Mouse (Mus musculus): Measurements from ENCODE around the gene Olfr143. TPM values are rescaled to one million over a fixed set of nuclear protein-coding genes. Genes with fewer than 3 reads are reported as not detected.

Gene Olfr143
- polyA plus RNA-seq (2014; fragmentation: Nextera tagmentation; extraction: Ambion mirVana): not detected in 2 replicates

DNA sequence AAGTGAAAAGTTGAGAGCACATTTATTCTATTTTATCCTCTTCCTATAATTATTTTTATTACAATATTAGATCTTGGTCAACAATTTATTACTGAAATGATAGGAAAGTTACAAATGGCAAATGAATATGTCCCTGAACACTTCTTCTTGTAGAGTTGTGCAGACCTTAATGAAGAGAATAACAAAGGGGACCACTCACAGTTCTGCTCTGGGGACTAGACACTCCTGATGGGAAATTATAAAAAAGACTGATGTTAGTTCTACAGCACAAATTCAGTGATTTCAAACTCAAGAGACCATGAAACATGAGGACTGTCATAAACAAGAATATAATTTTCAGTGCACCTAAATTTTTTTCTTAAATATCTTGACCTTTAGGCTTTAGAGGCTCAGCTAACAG is at the start of gene Olfr143:
Gene Olfr143, plus strand, starts transcription at position 301 of the 400 bp plus-strand sequence.
- Histone ChIP-seq H3K4me3 (ENCODE audit: low read depth, low read length) (no peak within 1 kb of the TSS), H3K36me3 (ENCODE audit: control insufficient read depth, insufficient read depth, low read length) (no peaks in the 10 kb centered on the region), H3K4me1 (replicated peaks; ENCODE audit: control insufficient read depth, insufficient read depth, low read length) (no peaks in the 10 kb centered on the region), H3K9me3 (ENCODE audit: control insufficient read depth, low read length) (no peaks in the 10 kb centered on the region), H3K27ac (ENCODE audit: low read depth, low read length) (no peak within 1 kb of the TSS), H3K27me3 (ENCODE audit: control insufficient read depth, insufficient read depth, low read length) (no peaks in the 10 kb centered on the region), H3K4me2 (replicated peaks; ENCODE audit: low read depth, low read length) (no peak within 1 kb of the TSS), H3K9ac (ENCODE audit: low read depth, low read length) (no peak within 1 kb of the TSS)
- DNase-seq (ENCODE audit: low spot score) (no peak), ATAC-seq (ENCODE audit: low FRiP score) (no peak)

DNA sequence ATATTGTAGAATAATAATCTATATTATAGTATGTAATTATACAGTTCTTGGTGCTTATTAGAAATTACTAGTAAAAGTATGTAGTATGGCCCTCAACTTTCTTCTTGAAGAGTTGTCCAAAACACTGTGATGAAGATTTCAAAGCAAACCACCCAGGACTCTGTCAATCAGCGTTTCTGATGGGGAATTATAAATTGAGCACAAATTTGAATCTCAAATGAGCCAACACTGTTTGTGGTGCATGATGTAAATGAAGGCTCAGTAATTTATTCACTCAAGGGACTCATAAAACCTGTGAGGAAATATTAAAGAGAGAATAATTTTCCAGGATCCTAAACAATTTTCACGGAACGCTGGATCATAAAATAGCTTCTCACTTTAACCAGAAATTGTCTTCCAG is 44.5 kb upstream of the Olfr143 start, which contains the start of gene Olfr893:
Gene Olfr893, plus strand, starts transcription at position 301 of the 400 bp plus-strand sequence.
- Histone ChIP-seq H3K36me3 (ENCODE audit: control insufficient read depth, insufficient read depth, low read length) (no peaks in the 10 kb centered on the region), H3K4me1 (replicated peaks; ENCODE audit: control insufficient read depth, insufficient read depth, low read length) (no peaks in the 10 kb centered on the region), H3K9ac (ENCODE audit: low read depth, low read length) (no peak within 1 kb of the TSS), H3K4me3 (ENCODE audit: low read depth, low read length) (no peak within 1 kb of the TSS), H3K27me3 (ENCODE audit: control insufficient read depth, insufficient read depth, low read length) (no peaks in the 10 kb centered on the region), H3K4me2 (replicated peaks; ENCODE audit: low read depth, low read length) (no peak within 1 kb of the TSS), H3K27ac (ENCODE audit: low read depth, low read length) (no peak within 1 kb of the TSS), H3K9me3 (ENCODE audit: control insufficient read depth, low read length) (no peaks in the 10 kb centered on the region)
- ATAC-seq (ENCODE audit: low FRiP score) (no peak), DNase-seq (ENCODE audit: low spot score) (no peak)
- WGBS: 85% methylated on average over 3 of the region's 3 CpGs

DNA sequence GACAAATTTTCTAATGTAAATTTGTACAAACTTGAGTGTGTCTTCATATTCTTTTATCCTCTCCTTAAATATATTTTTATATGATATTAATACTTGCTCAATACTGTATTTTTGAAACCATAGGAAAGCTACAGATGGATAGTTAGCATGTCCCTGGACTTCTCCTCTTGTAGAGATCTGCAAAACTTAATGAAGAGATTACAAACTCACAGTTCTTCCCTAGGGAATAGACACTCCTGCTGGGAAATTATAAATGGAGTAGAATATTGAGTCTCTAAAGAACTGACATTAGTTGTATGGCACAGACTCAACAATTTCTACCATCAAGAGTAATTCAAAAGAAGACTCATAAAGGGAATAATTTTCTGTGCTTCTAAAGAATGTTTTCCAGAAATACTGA is 34.8 kb upstream of the Olfr143 start, which contains the start of gene Olfr894:
Gene Olfr894, plus strand, starts transcription at position 301 of the 400 bp plus-strand sequence.
- Histone ChIP-seq H3K27me3 (ENCODE audit: control insufficient read depth, insufficient read depth, low read length) (no peaks in the 10 kb centered on the region), H3K9me3 (ENCODE audit: control insufficient read depth, low read length) (no peaks in the 10 kb centered on the region), H3K27ac (ENCODE audit: low read depth, low read length) (no peak within 1 kb of the TSS), H3K36me3 (ENCODE audit: control insufficient read depth, insufficient read depth, low read length) (no peaks in the 10 kb centered on the region), H3K4me2 (replicated peaks; ENCODE audit: low read depth, low read length) (no peak within 1 kb of the TSS), H3K4me3 (ENCODE audit: low read depth, low read length) (no peak within 1 kb of the TSS), H3K4me1 (replicated peaks; ENCODE audit: control insufficient read depth, insufficient read depth, low read length) (no peaks in the 10 kb centered on the region), H3K9ac (ENCODE audit: low read depth, low read length) (no peak within 1 kb of the TSS)
- ATAC-seq (ENCODE audit: low FRiP score): no peak
- DNase-seq (ENCODE audit: low spot score): no peak

DNA sequence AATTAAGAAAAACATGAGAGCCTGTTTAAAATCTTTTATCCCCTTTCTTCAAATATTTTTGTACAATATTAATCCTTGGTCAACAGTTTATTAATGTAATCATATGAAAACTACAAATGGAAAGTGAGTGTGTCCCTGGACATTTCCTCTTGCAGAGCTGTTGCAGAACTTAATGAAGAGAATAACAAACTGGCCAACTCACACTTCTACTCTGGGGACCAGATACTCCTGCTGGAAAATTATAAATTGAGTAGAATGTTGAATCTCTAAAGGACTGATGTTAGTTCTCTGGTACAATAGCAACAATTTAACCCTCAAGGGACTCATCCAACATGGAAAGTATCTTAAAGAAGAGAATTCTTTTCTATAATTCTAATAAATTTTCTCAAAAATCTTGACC is 15.0 kb downstream of the Olfr143 start, which contains the start of gene Olfr895:
Gene Olfr895, plus strand, starts transcription at position 301 of the 400 bp plus-strand sequence.
- Histone ChIP-seq H3K36me3 (ENCODE audit: control insufficient read depth, insufficient read depth, low read length) (no peaks in the 10 kb centered on the region), H3K27ac (ENCODE audit: low read depth, low read length) (no peak within 1 kb of the TSS), H3K4me1 (replicated peaks; ENCODE audit: control insufficient read depth, insufficient read depth, low read length) (no peaks in the 10 kb centered on the region), H3K4me3 (ENCODE audit: low read depth, low read length) (no peak within 1 kb of the TSS), H3K27me3 (ENCODE audit: control insufficient read depth, insufficient read depth, low read length) (no peaks in the 10 kb centered on the region), H3K9me3 (ENCODE audit: control insufficient read depth, low read length) (no peaks in the 10 kb centered on the region), H3K9ac (ENCODE audit: low read depth, low read length) (no peak within 1 kb of the TSS), H3K4me2 (replicated peaks; ENCODE audit: low read depth, low read length) (no peak within 1 kb of the TSS)
- ATAC-seq (ENCODE audit: low FRiP score): no peak
- DNase-seq (ENCODE audit: low spot score): no peak

DNA sequence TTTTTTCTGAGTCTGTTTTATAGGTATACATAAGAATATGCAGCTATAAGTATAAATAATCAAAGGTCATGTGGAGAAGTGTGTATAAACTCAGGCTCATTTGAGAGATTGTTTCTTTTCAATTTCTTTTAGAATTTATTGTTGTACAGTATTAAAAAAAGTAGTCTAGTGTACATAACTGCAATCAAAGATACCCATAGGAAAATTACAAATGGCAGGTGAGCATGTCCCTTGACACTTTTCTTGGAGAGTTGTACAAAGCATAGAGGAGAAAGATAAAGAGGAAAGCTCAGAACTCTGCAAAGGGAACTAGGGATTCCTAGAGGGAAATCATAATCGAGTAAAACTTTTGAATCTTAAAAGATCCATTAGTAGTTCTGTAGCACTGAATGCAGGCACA is 38.2 kb downstream of the Olfr143 start, which contains the start of gene Olfr896-ps1:
Gene Olfr896-ps1, plus strand, starts transcription at position 301 of the 400 bp plus-strand sequence.
- Histone ChIP-seq H3K36me3 (ENCODE audit: control insufficient read depth, insufficient read depth, low read length) (no peaks in the 10 kb centered on the region), H3K4me1 (replicated peaks; ENCODE audit: control insufficient read depth, insufficient read depth, low read length) (no peaks in the 10 kb centered on the region), H3K27ac (ENCODE audit: low read depth, low read length) (no peak within 1 kb of the TSS), H3K4me2 (replicated peaks; ENCODE audit: low read depth, low read length) (no peak within 1 kb of the TSS), H3K4me3 (ENCODE audit: low read depth, low read length) (no peak within 1 kb of the TSS), H3K9ac (ENCODE audit: low read depth, low read length) (no peak within 1 kb of the TSS), H3K27me3 (ENCODE audit: control insufficient read depth, insufficient read depth, low read length) (no peaks in the 10 kb centered on the region), H3K9me3 (ENCODE audit: control insufficient read depth, low read length) (no peaks in the 10 kb centered on the region)
- WGBS: 82% methylated on average over 1 of the region's 1 CpGs
- ATAC-seq (ENCODE audit: low FRiP score): no peak
- DNase-seq (ENCODE audit: low spot score): no peak

Other genes with a start within 250 kb of the Olfr143 start
- gene Olfr883, start 227.0 kb upstream of the Olfr143 start, polyA plus RNA-seq (2014; fragmentation: Nextera tagmentation; extraction: Ambion mirVana): not detected in 2 replicates
- gene Olfr884, start 206.2 kb upstream of the Olfr143 start, polyA plus RNA-seq (2014; fragmentation: Nextera tagmentation; extraction: Ambion mirVana): not detected in 2 replicates
- gene Olfr885, start 191.5 kb upstream of the Olfr143 start, polyA plus RNA-seq (2014; fragmentation: Nextera tagmentation; extraction: Ambion mirVana): not detected in 2 replicates
- not detected in 2 replicates for gene Olfr887, start 168.7 kb upstream of the Olfr143 start, polyA plus RNA-seq (2014; fragmentation: Nextera tagmentation; extraction: Ambion mirVana)
- not detected in 2 replicates for gene Olfr888, start 144.6 kb upstream of the Olfr143 start, polyA plus RNA-seq (2014; fragmentation: Nextera tagmentation; extraction: Ambion mirVana)
- gene Olfr889, start 137.6 kb upstream of the Olfr143 start, polyA plus RNA-seq (2014; fragmentation: Nextera tagmentation; extraction: Ambion mirVana): 0.06 and 0.14 TPM in 2 replicates
- gene Olfr890, start 110.3 kb upstream of the Olfr143 start, polyA plus RNA-seq (2014; fragmentation: Nextera tagmentation; extraction: Ambion mirVana): not detected in 2 replicates
- not detected in 2 replicates for gene Olfr891, start 72.0 kb upstream of the Olfr143 start, polyA plus RNA-seq (2014; fragmentation: Nextera tagmentation; extraction: Ambion mirVana)
- not detected in 2 replicates for gene Olfr893, start 44.4 kb upstream of the Olfr143 start, polyA plus RNA-seq (2014; fragmentation: Nextera tagmentation; extraction: Ambion mirVana)
- gene Olfr894, start 34.7 kb upstream of the Olfr143 start, polyA plus RNA-seq (2014; fragmentation: Nextera tagmentation; extraction: Ambion mirVana): not detected in 2 replicates
- not detected in 2 replicates for gene Olfr895, start 15.1 kb downstream of the Olfr143 start, polyA plus RNA-seq (2014; fragmentation: Nextera tagmentation; extraction: Ambion mirVana)
- not detected in 2 replicates for gene Olfr896-ps1, start 38.3 kb downstream of the Olfr143 start, polyA plus RNA-seq (2014; fragmentation: Nextera tagmentation; extraction: Ambion mirVana)
- not detected in 2 replicates for gene Olfr25, start 76.3 kb downstream of the Olfr143 start, polyA plus RNA-seq (2014; fragmentation: Nextera tagmentation; extraction: Ambion mirVana)
- not detected in 2 replicates for gene Olfr898, start 95.6 kb downstream of the Olfr143 start, polyA plus RNA-seq (2014; fragmentation: Nextera tagmentation; extraction: Ambion mirVana)
- not detected in 2 replicates for gene Olfr250, start 114.1 kb downstream of the Olfr143 start, polyA plus RNA-seq (2014; fragmentation: Nextera tagmentation; extraction: Ambion mirVana)
- not detected in 2 replicates for gene Olfr251, start 124.3 kb downstream of the Olfr143 start, polyA plus RNA-seq (2014; fragmentation: Nextera tagmentation; extraction: Ambion mirVana)
- not detected in 2 replicates for gene Olfr147, start 148.9 kb downstream of the Olfr143 start, polyA plus RNA-seq (2014; fragmentation: Nextera tagmentation; extraction: Ambion mirVana)
- not detected in 2 replicates for gene Olfr901, start 176.7 kb downstream of the Olfr143 start, polyA plus RNA-seq (2014; fragmentation: Nextera tagmentation; extraction: Ambion mirVana)
- gene Olfr902, start 194.9 kb downstream of the Olfr143 start, polyA plus RNA-seq (2014; fragmentation: Nextera tagmentation; extraction: Ambion mirVana): not detected in 2 replicates
- gene Olfr904, start 210.4 kb downstream of the Olfr143 start, polyA plus RNA-seq (2014; fragmentation: Nextera tagmentation; extraction: Ambion mirVana): not detected in 2 replicates
- gene Olfr905, start 218.3 kb downstream of the Olfr143 start, polyA plus RNA-seq (2014; fragmentation: Nextera tagmentation; extraction: Ambion mirVana): not detected in 2 replicates
- gene Olfr906, start 234.3 kb downstream of the Olfr143 start, polyA plus RNA-seq (2014; fragmentation: Nextera tagmentation; extraction: Ambion mirVana): not detected in 2 replicates
- gene Olfr907, start 243.0 kb downstream of the Olfr143 start, polyA plus RNA-seq (2014; fragmentation: Nextera tagmentation; extraction: Ambion mirVana): not detected in 2 replicates